Mouse (Mus musculus) hindbrain, embryonic 13.5 days (tissue): ENCODE results near the gene Nfe2l2. TPM values are rescaled to one million over a fixed set of nuclear protein-coding genes. Genes with fewer than 3 reads are reported as not detected.
A peak's percentile ranks its signal among the peaks of the same experiment; 100 is the strongest.

Source experiments
- ATAC-seq: fragments of 200-750 bp; cut with Nextera tagmentation; 2 replicates; pipeline ENCODE4 v1.8.0; 2017; ENCODE audit warnings: moderate TSS enrichment; ENCODE audit not compliant: low FRiP score
- H3K27ac ChIP-seq: fragments of 300-500 bp; sonication (generic); 2 replicates; pipeline ENCODE4 v1.5.1; 2015; ENCODE audit warnings: inconsistent platforms, mild to moderate bottlenecking, moderate library complexity
- H3K27me3 ChIP-seq: fragments of 300-500 bp; sonication (generic); 2 replicates; pipeline ENCODE4 v1.6.1; 2015; ENCODE audit warnings: mild to moderate bottlenecking, inconsistent platforms
- H3K36me3 ChIP-seq: fragments of 300-500 bp; sonication (generic); 2 replicates; pipeline ENCODE4 v1.6.1; 2015; ENCODE audit warnings: mild to moderate bottlenecking, inconsistent platforms
- H3K4me1 ChIP-seq: fragments of 300-500 bp; sonication (generic); replicated peaks from 2 replicates; pipeline ENCODE4 v1.6.1; 2015; ENCODE audit warnings: inconsistent platforms
- H3K4me2 ChIP-seq: fragments of 300-500 bp; sonication (generic); 2 replicates; pipeline ENCODE4 v1.6.1; 2015; ENCODE audit warnings: inconsistent platforms, mild to moderate bottlenecking, moderate library complexity
- H3K4me3 ChIP-seq: fragments of 300-500 bp; sonication (generic); 2 replicates; pipeline ENCODE4 v1.5.1; 2015; ENCODE audit warnings: mild to moderate bottlenecking, inconsistent platforms
- H3K9ac ChIP-seq: fragments of 300-500 bp; sonication (generic); 2 replicates; pipeline ENCODE4 v1.6.1; 2015; ENCODE audit warnings: mild to moderate bottlenecking, inconsistent platforms
- H3K9me3 ChIP-seq: fragments of 300-500 bp; sonication (generic); 2 replicates; pipeline ENCODE4 v1.6.1; 2016; ENCODE audit warnings: inconsistent platforms
- WGBS: fragments of 180-500 bp; shearing (Covaris S2); methylation state at CpG from one replicate; pipeline ENCODE4 v1.1.7; 2015; 5-methylcytosine and 5-hydroxymethylcytosine counted together
- polyA plus RNA-seq: library from polyadenylated mRNA; unstranded; fragments of >200 nt; fragmentation: Nextera tagmentation; extraction: Ambion mirVana; gene quantifications from 2 replicates; pipeline ENCODE4 v1.2.1, GENCODE M21; 2015

Gene Nfe2l2
- polyA plus RNA-seq, 1 experiment from 2014 or later: 13.6 TPM

DNA sequence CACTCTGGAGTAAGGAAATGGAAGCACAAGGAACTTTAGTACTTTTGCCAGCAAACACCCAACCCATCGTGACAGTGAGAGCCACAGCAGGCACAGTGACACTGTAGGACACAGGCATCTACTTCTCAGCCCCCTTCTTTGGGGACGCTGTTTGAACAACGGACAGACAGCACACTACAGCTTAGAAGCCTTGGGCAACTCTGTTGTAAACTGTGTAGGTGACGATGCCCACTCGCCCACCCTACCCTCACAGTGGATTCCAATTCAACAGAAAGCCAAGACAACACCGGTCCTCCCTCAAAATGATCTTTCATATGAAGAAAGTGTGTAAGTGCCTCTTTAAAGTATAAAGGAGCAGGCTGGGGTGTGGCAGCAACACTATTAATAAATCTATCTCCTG lies 12.1 kb downstream of the Nfe2l2 start:
- Histone ChIP-seq H3K27ac (no peak overlapping the region), H3K9me3 (no peaks in the 10 kb centered on the region), H3K4me2 (no peak overlapping the region), H3K36me3 (no peaks in the 10 kb centered on the region), H3K27me3 (no peaks in the 10 kb centered on the region), H3K9ac (no peak overlapping the region), H3K4me1 (0 out of 2 replicates have a peak, but pooled peaks cover 5% of the 10 kb centered on the region), H3K4me3 (no peak overlapping the region)
- no peak for ATAC-seq
- 96% methylated on average over 6 of the region's 6 CpGs for WGBS

DNA sequence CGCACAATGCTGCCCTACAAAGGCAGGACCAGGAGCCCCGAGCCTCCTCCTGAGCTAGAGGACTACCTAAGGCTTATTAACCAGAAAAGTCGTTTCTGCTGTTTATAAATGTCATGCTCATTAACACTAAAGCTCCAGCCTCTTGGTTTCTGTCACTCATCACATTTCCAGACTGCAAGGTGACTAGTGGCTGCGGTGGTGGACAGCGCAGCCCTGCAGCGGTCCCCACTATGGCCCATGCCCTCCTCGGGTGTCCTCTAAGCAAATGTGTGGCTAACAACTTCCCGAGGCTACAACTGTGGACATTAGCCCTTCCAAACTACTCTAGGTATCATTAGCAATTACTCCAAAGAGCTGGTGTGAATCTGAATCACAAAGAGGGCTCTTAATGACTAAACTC lies 13.1 kb downstream of the Nfe2l2 start:
- Histone ChIP-seq H3K4me2 (no peak overlapping the region), H3K9me3 (no peaks in the 10 kb centered on the region), H3K9ac (no peak overlapping the region), H3K36me3 (no peaks in the 10 kb centered on the region), H3K27me3 (no peaks in the 10 kb centered on the region), H3K27ac (no peak overlapping the region), H3K4me1 (0 out of 2 replicates have a peak, but pooled peaks cover 4% of the 10 kb centered on the region), H3K4me3 (no peak overlapping the region)
- no peak for ATAC-seq
- WGBS: 82% methylated on average over 8 of the region's 8 CpGs

DNA sequence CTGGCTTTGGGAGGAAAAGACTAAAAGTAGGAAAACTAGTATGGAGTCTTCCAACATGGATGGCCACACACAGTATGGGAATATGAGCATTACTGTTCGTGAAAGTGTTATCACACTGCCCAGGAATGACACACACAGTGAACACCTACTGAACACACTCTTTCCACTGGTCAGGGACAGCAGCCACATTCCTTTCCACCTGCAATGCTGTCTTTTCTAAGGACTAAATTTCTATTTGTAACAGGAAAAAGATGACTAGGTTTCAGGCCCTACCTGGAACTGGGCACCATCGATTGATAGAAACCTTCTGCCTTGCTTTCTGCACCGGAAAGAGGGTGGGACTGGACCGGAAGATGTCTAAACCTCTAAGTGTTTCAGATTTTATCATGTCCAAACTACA lies 13.8 kb downstream of the Nfe2l2 start:
- H3K9me3 ChIP-seq: no peaks in the 10 kb centered on the region
- no peak overlapping the region for H3K4me2 ChIP-seq
- H3K27ac ChIP-seq: no peak overlapping the region
- 0 out of 2 replicates have a peak, but pooled peaks cover 2% of the 10 kb centered on the region for H3K4me1 ChIP-seq
- H3K9ac ChIP-seq: no peak overlapping the region
- no peak overlapping the region for H3K4me3 ChIP-seq
- no peaks in the 10 kb centered on the region for H3K36me3 ChIP-seq
- 96% methylated on average over 4 of the region's 4 CpGs for WGBS
- no peaks in the 10 kb centered on the region for H3K27me3 ChIP-seq
- ATAC-seq: no peak

GRCm38 (mm10) chr2:75689482-75690158 lies 14.8 kb downstream of the Nfe2l2 start:
- WGBS: 80% methylated on average over 10 of the region's 10 CpGs

GRCm38 (mm10) chr2:75688901-75689300 lies 15.5 kb downstream of the Nfe2l2 start:
- H3K27ac ChIP-seq: no peak overlapping the region
- WGBS: 89% methylated on average over 1 of the region's 1 CpGs
- H3K4me2 ChIP-seq: no peak overlapping the region
- no peak overlapping the region for H3K9ac ChIP-seq
- H3K27me3 ChIP-seq: no peaks in the 10 kb centered on the region
- 0 out of 2 replicates have a peak, but pooled peaks cover 2% of the 10 kb centered on the region for H3K4me1 ChIP-seq
- H3K4me3 ChIP-seq: no peak overlapping the region
- no peaks in the 10 kb centered on the region for H3K36me3 ChIP-seq
- no peak for ATAC-seq
- no peaks in the 10 kb centered on the region for H3K9me3 ChIP-seq

More at GRCm38 (mm10) chr2:75689482-75690158, 14.8 kb downstream of the Nfe2l2 start:
- no peak for ATAC-seq
- Histone ChIP-seq H3K4me1 (0 out of 2 replicates have a peak, but pooled peaks cover 2% of the 10 kb centered on the region), H3K4me2 (no peak overlapping the region), H3K36me3 (no peaks in the 10 kb centered on the region), H3K9ac (no peak overlapping the region), H3K27ac (no peak overlapping the region), H3K9me3 (no peaks in the 10 kb centered on the region), H3K27me3 (no peaks in the 10 kb centered on the region), H3K4me3 (no peak overlapping the region)

DNA sequence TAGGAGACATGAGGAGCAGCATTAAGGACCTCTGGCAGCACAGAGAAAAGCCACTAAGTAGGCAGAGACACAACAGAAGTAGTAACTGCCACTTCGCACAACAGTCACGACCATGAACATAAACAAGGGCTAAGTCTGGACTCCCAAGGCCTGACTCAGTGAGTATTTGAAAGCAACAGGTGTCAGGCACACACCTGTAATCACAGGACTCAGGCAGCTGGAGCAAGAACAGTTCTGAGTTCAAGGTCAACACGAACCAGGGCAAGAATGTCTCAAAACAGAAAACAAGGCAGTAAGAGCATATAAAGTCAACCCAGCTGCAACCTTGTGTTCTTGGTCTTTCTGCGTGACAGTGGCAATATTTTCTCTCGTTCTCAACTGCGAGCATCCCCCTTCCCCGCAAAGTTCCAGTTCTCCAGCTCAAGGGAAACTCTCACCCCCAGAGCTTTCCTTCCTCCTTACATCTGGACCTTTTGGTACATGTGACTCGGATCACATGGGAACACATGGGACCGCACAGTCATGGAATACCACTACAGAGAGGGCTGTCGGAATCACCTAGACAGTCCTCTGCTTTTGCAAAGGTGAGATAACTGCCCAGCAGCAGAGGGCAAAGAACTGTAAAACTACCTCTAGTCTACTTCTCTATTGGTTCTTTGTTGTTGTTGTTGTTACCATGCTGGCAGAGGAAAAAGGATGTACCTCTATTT lies 17.2 kb downstream of the Nfe2l2 start:
- Histone ChIP-seq H3K9me3 (no peaks in the 10 kb centered on the region), H3K4me3 (no peak overlapping the region), H3K27me3 (no peaks in the 10 kb centered on the region), H3K9ac (no peak overlapping the region), H3K4me2 (no peak overlapping the region), H3K36me3 (no peaks in the 10 kb centered on the region), H3K4me1 (0 out of 2 replicates have a peak, but pooled peaks cover 4% of the 10 kb centered on the region), H3K27ac (no peak overlapping the region)
- WGBS: 93% methylated on average over 10 of the region's 10 CpGs
- ATAC-seq: no peak

GRCm38 (mm10) chr2:75685458-75685861 lies 19.0 kb downstream of the Nfe2l2 start:
- H3K4me1 ChIP-seq: 0 out of 2 replicates have a peak, but pooled peaks cover 4% of the 10 kb centered on the region
- no peaks in the 10 kb centered on the region for H3K27me3 ChIP-seq
- H3K4me3 ChIP-seq: no peak overlapping the region
- 86% methylated on average over 6 of the region's 6 CpGs for WGBS
- no peak overlapping the region for H3K9ac ChIP-seq
- H3K36me3 ChIP-seq: no peaks in the 10 kb centered on the region
- ATAC-seq: no peak
- no peaks in the 10 kb centered on the region for H3K9me3 ChIP-seq
- no peak overlapping the region for H3K27ac ChIP-seq
- no peak overlapping the region for H3K4me2 ChIP-seq

DNA sequence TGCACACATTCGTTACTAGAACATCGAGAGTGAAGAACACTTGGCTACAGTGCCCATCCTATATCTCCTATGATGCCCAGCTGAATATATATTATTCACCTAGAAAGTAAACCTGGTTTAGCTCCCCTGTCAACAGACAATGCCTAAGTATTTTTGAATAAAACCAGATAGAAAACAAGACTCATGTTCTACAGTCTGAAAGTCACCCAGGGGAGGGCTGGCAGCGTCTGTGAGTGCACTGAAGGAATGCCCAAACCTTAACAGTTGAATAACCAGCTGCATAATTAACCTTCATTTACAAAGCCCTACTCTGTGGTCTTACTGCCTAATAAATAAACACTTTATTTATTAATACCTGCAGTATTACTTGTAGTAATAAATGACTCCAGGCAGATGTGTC lies 19.9 kb downstream of the Nfe2l2 start:
- H3K27ac ChIP-seq: no peak overlapping the region
- H3K27me3 ChIP-seq: no peaks in the 10 kb centered on the region
- no peak overlapping the region for H3K4me3 ChIP-seq
- H3K9ac ChIP-seq: no peak overlapping the region
- H3K4me2 ChIP-seq: no peak overlapping the region
- no peaks in the 10 kb centered on the region for H3K36me3 ChIP-seq
- no peak for ATAC-seq
- H3K4me1 ChIP-seq: 0 out of 2 replicates have a peak, but pooled peaks cover 4% of the 10 kb centered on the region
- H3K9me3 ChIP-seq: no peaks in the 10 kb centered on the region
- WGBS: 74% methylated on average over 3 of the region's 3 CpGs

- H3K36me3 ChIP-seq: no peaks in the 10 kb centered on the region
- H3K27ac ChIP-seq: peak overlapping the region; percentile 64; the same call in 1 of the 2 replicates
- 72% methylated on average over 15 of the region's 15 CpGs for whole genome bisulfite sequencing
- no peak overlapping the region for H3K4me2 ChIP-seq
- H3K4me3 ChIP-seq: no peak overlapping the region
- no peak overlapping the region for H3K9ac ChIP-seq
- no peak for ATAC-seq
- H3K9me3 ChIP-seq: no peaks in the 10 kb centered on the region
- H3K27me3 ChIP-seq: no peaks in the 10 kb centered on the region
- H3K4me1 ChIP-seq: 0 out of 2 replicates have a peak, but pooled peaks cover 4% of the 10 kb centered on the region
Observed at GRCm38 (mm10) chr2:75682978-75683709, 21.3 kb downstream of the Nfe2l2 start.

- peaks cover 4% of the 10 kb centered on the region for H3K36me3 ChIP-seq
- no peak for ATAC-seq
- peaks cover 7% of the 10 kb centered on the region; the same call in 1 of the 2 replicates for H3K4me1 ChIP-seq
- H3K27me3 ChIP-seq: no peaks in the 10 kb centered on the region
- 82% methylated on average over 7 of the region's 7 CpGs for WGBS
- no peak overlapping the region for H3K4me3 ChIP-seq
- no peak overlapping the region for H3K4me2 ChIP-seq
- no peaks in the 10 kb centered on the region for H3K9me3 ChIP-seq
- no peak overlapping the region for H3K9ac ChIP-seq
- H3K27ac ChIP-seq: no peak overlapping the region
Observed at GRCm38 (mm10) chr2:75681439-75681838, 23.0 kb downstream of the Nfe2l2 start.

GRCm38 (mm10) chr2:75679947-75680346 lies 24.5 kb downstream of the Nfe2l2 start:
- Histone ChIP-seq H3K4me1 (peaks cover 9% of the 10 kb centered on the region; the same call in 1 of the 2 replicates), H3K9me3 (no peaks in the 10 kb centered on the region), H3K4me3 (no peak overlapping the region), H3K36me3 (peaks cover 7% of the 10 kb centered on the region), H3K9ac (no peak overlapping the region), H3K4me2 (no peak overlapping the region), H3K27ac (no peak overlapping the region), H3K27me3 (no peaks in the 10 kb centered on the region)
- ATAC-seq: no peak
- 94% methylated on average over 8 of the region's 8 CpGs for WGBS

DNA sequence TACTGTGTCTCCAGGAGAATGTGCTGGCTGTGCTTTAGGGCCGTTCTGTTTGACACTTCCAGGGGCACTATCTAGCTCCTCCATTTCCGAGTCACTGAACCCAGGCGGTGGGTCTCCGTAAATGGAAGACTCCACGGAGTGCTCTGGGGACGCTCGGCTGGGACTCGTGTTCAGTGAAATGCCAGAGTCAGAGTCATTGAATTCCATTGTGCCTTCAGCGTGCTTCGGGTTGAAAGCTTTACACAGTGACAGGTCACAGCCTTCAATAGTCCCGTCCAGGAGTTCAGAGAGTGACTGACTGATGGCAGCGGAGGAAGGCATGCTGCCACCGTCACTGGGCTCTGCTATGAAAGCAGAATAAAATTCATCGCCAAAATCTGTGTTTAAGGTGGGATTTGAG lies 27.9 kb downstream of the Nfe2l2 start:
- H3K27ac ChIP-seq: no peak overlapping the region
- 0 out of 2 replicates have a peak overlapping the region, but pooled peaks have one; percentile 9 for H3K4me2 ChIP-seq
- 51% methylated on average over 14 of the region's 14 CpGs for WGBS
- H3K4me1 ChIP-seq: peaks cover 5% of the 10 kb centered on the region; the same call in 1 of the 2 replicates
- H3K36me3 ChIP-seq: peaks cover 7% of the 10 kb centered on the region
- ATAC-seq: no peak; the same call in 1 of the 2 replicates
- no peak overlapping the region for H3K4me3 ChIP-seq
- no peaks in the 10 kb centered on the region for H3K9me3 ChIP-seq
- no peak overlapping the region; the same call in 1 of the 2 replicates for H3K9ac ChIP-seq
- no peaks in the 10 kb centered on the region for H3K27me3 ChIP-seq
